Mouse (Mus musculus): Measurements from ENCODE around the gene Zfp62.

DNA sequence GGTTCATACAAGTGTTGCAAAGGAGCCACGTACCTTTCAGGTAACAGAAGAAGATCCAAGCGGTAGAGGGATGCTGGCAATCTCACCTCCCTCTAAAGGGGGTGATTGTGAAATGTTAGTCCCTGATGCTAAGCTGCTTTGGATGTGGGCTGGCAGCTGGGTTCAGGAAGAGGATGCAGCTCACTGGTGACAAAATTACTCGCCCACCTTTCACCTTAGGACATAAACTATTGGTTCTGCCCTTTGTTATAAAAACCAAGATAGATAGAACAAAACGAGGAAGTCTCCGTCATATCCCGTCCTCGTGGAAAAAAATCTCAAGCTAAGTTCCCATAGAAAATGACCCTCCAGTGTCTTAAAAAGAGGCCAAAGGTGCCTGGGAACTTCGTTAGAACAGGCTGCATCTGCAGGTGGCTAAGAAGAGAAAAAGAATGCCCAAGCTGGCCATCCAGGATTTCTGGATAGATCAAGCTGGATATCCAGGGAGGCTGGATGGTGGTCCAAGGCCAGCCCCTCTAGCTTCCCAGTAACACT lies 16.1 kb upstream of the Zfp62 start, which contains the start of gene Btnl9:
- no peak for TF ChIP-seq POLR2A (IDR thresholded peaks at IDR 0.05; ENCODE audit: low read depth, low read length)
- no peak for TF ChIP-seq CTCF (IDR thresholded peaks at IDR 0.05; ENCODE audit: extremely low read depth, insufficient read depth, insufficient read length, insufficient replicate concordance)

All from spleen, adult 2 months (tissue).